Mouse (Mus musculus): ENCODE measurements around the gene Tmem44. TPM values are rescaled to one million over a fixed set of nuclear protein-coding genes. Genes with fewer than 3 reads are reported as not detected.

The Tmem44 gene
- polyA plus RNA-seq, 1 experiment = not detected

DNA sequence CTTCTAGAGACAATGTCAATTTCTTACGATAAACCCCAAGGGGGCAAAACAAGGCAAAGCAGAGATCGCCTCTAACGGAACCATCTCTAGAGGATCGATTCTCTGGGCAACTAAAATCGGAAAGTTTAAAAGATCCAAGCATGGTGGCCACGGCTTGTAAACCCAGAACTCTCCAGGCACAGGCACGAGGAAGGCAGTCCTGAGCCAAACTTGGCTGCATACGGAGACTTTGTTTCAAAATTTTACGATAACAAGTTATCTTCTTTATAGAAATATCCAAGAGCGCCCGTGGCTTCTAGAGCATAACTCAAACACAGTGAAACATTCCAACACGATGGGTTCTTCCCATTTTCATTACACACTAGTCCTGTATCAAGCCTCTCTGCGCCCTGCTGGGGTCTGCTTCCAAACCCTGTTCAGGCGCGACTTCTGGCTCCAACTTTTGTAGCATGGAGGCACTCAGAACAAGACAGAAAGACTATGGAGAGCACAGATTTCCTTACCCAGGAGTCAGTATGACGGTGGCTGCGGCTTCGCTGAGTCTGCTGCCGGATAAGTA, 36.4 kb upstream of the Tmem44 start:
- Histone ChIP-seq H3K36me3 (replicated peaks; ENCODE audit: low read length) (peaks cover 38% of the 10 kb centered on the region), H3K27me3 (replicated peaks) (no peaks in the 10 kb centered on the region), H3K9me3 (no peaks in the 10 kb centered on the region), H3K4me1 (peaks cover 38% of the 10 kb centered on the region), H3K4me3 (replicated peaks) (peak overlapping the region; percentile 97)
- no peak for TF ChIP-seq GATA1 (IDR thresholded peaks at IDR 0.05; ENCODE audit: borderline replicate concordance, low read length)
- TF ChIP-seq FLI1 (IDR thresholded peaks at IDR 0.05; ENCODE audit: low read length) = no peak

DNA sequence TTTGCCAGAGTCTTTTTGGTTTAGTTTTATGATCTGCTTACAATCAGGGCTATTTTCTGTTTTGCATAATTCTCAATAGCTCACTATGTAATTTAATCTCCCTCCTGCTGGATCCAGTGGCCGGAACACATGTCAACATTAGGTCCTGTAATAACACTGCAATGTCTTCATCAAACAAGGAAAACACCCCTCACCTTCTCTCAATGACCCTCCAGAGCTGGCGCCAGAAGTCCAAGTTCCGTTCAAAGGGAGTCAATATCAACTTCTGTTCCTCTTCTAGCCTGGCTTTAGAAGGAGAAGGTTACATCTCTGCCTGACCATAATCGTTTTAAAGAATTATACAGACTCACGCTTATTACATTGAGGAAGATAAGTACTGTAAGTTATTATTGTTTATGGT, 30.1 kb upstream of the Tmem44 start:
- Histone ChIP-seq H3K36me3 (replicated peaks; ENCODE audit: low read length) (peaks cover 100% of the 10 kb centered on the region), H3K27me3 (replicated peaks) (no peaks in the 10 kb centered on the region), H3K4me3 (replicated peaks) (no peak overlapping the region), H3K4me1 (peaks cover 22% of the 10 kb centered on the region), H3K9me3 (no peaks in the 10 kb centered on the region)
- TF ChIP-seq FLI1 (IDR thresholded peaks at IDR 0.05; ENCODE audit: low read length) = no peak
- no peak for TF ChIP-seq GATA1 (IDR thresholded peaks at IDR 0.05; ENCODE audit: borderline replicate concordance, low read length)

DNA sequence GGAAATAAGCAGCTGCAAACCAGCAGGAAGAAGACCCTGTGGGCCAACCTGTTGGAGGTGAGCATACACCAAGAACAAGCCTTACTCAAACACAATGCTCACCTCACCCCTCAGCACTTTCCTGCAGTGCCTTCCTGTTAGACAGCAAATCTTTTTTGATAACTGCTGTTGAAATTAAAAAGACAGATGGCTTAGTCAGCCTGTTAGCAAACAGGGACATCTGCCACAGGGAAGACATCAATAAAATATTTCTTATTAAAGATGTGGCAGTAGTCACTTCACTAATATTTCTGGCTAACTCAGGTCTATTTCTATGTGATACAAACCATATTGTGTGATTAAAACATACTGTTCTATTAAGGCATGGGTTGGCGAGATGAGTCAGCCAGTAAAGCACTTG, 25.8 kb upstream of the Tmem44 start:
- H3K36me3 ChIP-seq (replicated peaks; ENCODE audit: low read length) = peaks cover 100% of the 10 kb centered on the region
- H3K9me3 ChIP-seq = no peaks in the 10 kb centered on the region
- H3K4me3 ChIP-seq (replicated peaks) = no peak overlapping the region
- peaks cover 38% of the 10 kb centered on the region for H3K4me1 ChIP-seq
- H3K27me3 ChIP-seq (replicated peaks) = no peaks in the 10 kb centered on the region
- TF ChIP-seq FLI1 (IDR thresholded peaks at IDR 0.05; ENCODE audit: low read length) (no peak), GATA1 (IDR thresholded peaks at IDR 0.05; ENCODE audit: borderline replicate concordance, low read length) (no peak)

GRCm38 (mm10) chr16:30575815-30576214, 25.2 kb upstream of the Tmem44 start:
- H3K4me3 ChIP-seq (replicated peaks) = peak overlapping the region; percentile 75
- peaks cover 40% of the 10 kb centered on the region for H3K4me1 ChIP-seq
- H3K36me3 ChIP-seq (replicated peaks; ENCODE audit: low read length) = peaks cover 100% of the 10 kb centered on the region
- TF ChIP-seq GATA1 (IDR thresholded peaks at IDR 0.05; ENCODE audit: borderline replicate concordance, low read length) = no peak
- no peak for TF ChIP-seq FLI1 (IDR thresholded peaks at IDR 0.05; ENCODE audit: low read length)
- no peaks in the 10 kb centered on the region for H3K9me3 ChIP-seq
- no peaks in the 10 kb centered on the region for H3K27me3 ChIP-seq (replicated peaks)

DNA sequence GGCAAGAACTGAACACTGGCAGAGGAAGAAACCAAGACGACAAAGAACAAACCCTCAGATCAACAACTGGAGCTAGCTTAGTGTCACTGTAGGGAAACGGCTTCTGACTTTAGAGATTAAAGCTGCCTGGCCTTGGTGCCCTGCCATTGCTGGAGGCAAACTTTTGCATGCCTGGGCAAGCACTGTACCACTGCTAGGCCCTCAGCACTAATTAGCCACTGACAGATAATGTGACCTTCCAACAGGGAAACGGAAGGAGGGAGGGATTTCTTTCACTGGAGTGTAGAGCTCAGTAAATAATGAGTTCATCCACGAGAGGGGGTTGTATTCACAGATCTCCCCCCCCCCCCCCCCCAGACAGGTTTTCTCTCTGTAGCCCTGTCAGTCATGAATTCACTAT, 21.6 kb upstream of the Tmem44 start:
- Histone ChIP-seq H3K9me3 (no peaks in the 10 kb centered on the region), H3K4me3 (replicated peaks) (no peak overlapping the region), H3K4me1 (peaks cover 40% of the 10 kb centered on the region), H3K27me3 (replicated peaks) (no peaks in the 10 kb centered on the region), H3K36me3 (replicated peaks; ENCODE audit: low read length) (peaks cover 99% of the 10 kb centered on the region)
- TF ChIP-seq FLI1 (IDR thresholded peaks at IDR 0.05; ENCODE audit: low read length) = no peak

- no peaks in the 10 kb centered on the region for H3K27me3 ChIP-seq (replicated peaks)
- H3K4me1 ChIP-seq = peaks cover 31% of the 10 kb centered on the region
- TF ChIP-seq FLI1 (IDR thresholded peaks at IDR 0.05; ENCODE audit: low read length) (no peak), GATA1 (IDR thresholded peaks at IDR 0.05; ENCODE audit: borderline replicate concordance, low read length) (no peak)
- peaks cover 99% of the 10 kb centered on the region for H3K36me3 ChIP-seq (replicated peaks; ENCODE audit: low read length)
- no peak overlapping the region for H3K4me3 ChIP-seq (replicated peaks)
- H3K9me3 ChIP-seq = no peaks in the 10 kb centered on the region
Observed at GRCm38 (mm10) chr16:30571378-30571777, 20.7 kb upstream of the Tmem44 start.

DNA sequence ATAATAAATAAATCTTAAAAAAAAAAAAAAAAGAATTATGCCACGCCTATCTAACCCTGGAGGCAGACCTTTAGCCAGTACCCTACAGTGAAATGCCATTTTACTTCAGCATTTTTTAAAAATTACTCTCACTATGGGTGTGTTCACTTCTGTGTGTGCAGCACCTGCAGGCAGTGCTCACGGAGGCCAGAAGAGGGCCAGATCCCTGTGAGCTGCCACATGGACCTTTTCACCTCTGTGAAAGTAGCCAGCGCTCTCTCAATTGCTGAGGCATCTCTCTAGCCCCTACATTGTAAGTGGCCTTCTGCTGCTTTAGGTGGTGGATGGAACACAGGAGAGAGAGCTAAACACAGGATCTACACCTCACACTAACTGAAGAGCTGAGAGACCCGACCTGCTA, 19.5 kb upstream of the Tmem44 start:
- Histone ChIP-seq H3K9me3 (no peaks in the 10 kb centered on the region), H3K4me1 (peaks cover 19% of the 10 kb centered on the region), H3K36me3 (replicated peaks; ENCODE audit: low read length) (peaks cover 98% of the 10 kb centered on the region), H3K27me3 (replicated peaks) (no peaks in the 10 kb centered on the region), H3K4me3 (replicated peaks) (no peak overlapping the region)
- no peak for TF ChIP-seq FLI1 (IDR thresholded peaks at IDR 0.05; ENCODE audit: low read length)
- no peak for TF ChIP-seq GATA1 (IDR thresholded peaks at IDR 0.05; ENCODE audit: borderline replicate concordance, low read length)

- Histone ChIP-seq H3K4me3 (replicated peaks) (no peak overlapping the region), H3K4me1 (no peaks in the 10 kb centered on the region), H3K9me3 (no peaks in the 10 kb centered on the region), H3K27me3 (replicated peaks) (no peaks in the 10 kb centered on the region), H3K36me3 (replicated peaks; ENCODE audit: low read length) (peaks cover 98% of the 10 kb centered on the region)
- TF ChIP-seq GATA1 (IDR thresholded peaks at IDR 0.05; ENCODE audit: borderline replicate concordance, low read length) (no peak), FLI1 (IDR thresholded peaks at IDR 0.05; ENCODE audit: low read length) (no peak)
Observed at GRCm38 (mm10) chr16:30565631-30566030, 15.0 kb upstream of the Tmem44 start.

DNA sequence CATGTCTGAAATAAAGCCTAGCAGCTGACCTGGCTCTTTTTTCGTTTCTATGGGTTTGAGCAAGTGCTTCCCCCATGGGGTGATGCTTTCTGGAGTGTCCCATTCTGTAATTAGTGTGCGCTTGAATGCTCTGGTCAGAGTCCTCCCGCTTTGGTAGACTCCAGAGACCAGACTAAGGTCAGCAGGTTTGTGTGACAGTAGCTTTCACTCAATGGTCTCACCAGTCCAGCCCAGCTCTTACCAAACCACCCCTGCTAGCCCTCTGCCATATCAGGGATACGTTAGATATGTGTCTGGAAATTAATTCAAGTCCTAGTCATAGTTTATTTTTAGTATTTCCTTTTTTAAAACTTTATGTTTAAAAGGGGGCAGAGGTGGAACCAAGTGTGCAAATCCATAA, 10.0 kb upstream of the Tmem44 start:
- peaks cover 86% of the 10 kb centered on the region for H3K36me3 ChIP-seq (replicated peaks; ENCODE audit: low read length)
- peaks cover 19% of the 10 kb centered on the region for H3K9me3 ChIP-seq
- peaks cover 6% of the 10 kb centered on the region for H3K4me1 ChIP-seq
- H3K4me3 ChIP-seq (replicated peaks) = no peak overlapping the region
- TF ChIP-seq GATA1 (IDR thresholded peaks at IDR 0.05; ENCODE audit: borderline replicate concordance, low read length) (no peak), FLI1 (IDR thresholded peaks at IDR 0.05; ENCODE audit: low read length) (no peak)
- no peaks in the 10 kb centered on the region for H3K27me3 ChIP-seq (replicated peaks)

DNA sequence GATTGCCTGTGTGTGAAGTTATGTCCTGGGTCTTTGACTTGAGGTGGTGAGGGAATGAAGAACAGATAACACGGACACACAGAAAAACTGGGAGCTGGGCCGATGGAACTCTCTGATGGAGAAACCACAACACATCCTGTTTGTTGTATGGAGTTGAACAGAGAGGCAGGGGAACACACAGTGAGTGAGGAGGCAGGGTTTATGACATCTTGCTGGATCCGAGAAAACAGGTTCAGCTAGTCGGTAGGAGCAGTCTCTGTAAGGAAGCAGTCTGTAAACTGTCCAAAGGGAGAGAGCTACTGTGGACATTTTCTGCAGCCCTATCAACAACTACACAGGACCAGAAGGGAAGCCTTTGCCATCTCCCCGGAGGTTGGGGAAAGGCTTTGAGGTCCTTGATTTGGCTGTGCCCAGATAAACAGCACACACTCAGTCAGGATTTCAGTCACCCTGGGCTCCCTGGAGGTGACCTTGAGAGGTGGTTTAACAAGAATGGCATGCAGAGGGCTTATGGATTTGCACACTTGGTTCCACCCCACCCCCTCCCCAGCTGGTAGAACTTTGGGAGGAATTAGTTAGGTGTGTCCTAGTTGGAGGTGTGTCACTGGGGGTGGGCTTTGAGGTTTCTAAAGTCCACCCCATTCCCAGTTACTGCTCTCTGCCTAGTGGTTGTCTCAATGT, 8.8 kb upstream of the Tmem44 start:
- H3K36me3 ChIP-seq (replicated peaks; ENCODE audit: low read length) = peaks cover 74% of the 10 kb centered on the region
- TF ChIP-seq FLI1 (IDR thresholded peaks at IDR 0.05; ENCODE audit: low read length) = no peak
- no peak for TF ChIP-seq GATA1 (IDR thresholded peaks at IDR 0.05; ENCODE audit: borderline replicate concordance, low read length)

More for the DNA sequence above, 8.8 kb upstream of the Tmem44 start:
- H3K4me1 ChIP-seq = peaks cover 6% of the 10 kb centered on the region
- H3K27me3 ChIP-seq (replicated peaks) = no peaks in the 10 kb centered on the region
- H3K4me3 ChIP-seq (replicated peaks) = no peak overlapping the region
- H3K9me3 ChIP-seq = peaks cover 29% of the 10 kb centered on the region

All from megakaryocyte, embryonic 14.5 days (primary cell).